Mouse (Mus musculus): ENCODE measurements around the gene Patj. TPM values are rescaled to one million over a fixed set of nuclear protein-coding genes. Genes with fewer than 3 reads are reported as not detected.
"Not testable (repeated sequence)": the region's sequence is repeated elsewhere in the genome, so short reads cannot be mapped to it uniquely, and the experiment has no call there.

The Patj gene
- polyA plus RNA-seq, 1 experiment from 2014 or later: 17.1 TPM

DNA sequence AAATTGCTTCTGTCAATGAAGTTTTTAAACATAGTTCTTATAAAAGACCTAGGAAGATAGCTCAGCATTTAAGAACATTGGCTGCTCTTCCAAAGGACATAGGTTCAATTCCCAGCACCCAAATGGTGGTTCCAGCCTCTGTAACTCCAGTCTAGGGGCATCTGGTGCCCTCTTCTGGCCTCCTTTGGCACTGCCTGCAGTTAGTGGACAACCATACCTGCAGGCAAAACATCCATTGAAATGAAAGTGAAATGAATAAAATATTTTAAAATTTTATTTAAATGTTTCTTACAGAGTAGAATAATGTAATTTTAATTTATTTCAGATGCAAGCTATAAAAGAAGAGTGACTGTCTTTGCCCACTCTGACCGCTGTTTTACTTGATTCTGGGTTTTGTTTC lies 294.4 kb downstream of the Patj start:
- 94% methylated on average over 1 of the region's 1 CpGs for WGBS
- Histone ChIP-seq H3K36me3 (0 out of 2 replicates have a peak, but pooled peaks cover 5% of the 10 kb centered on the region), H3K4me3 (replicated peaks) (no peak overlapping the region), H3K27ac (no peak overlapping the region), H3K27me3 (replicated peaks) (no peaks in the 10 kb centered on the region), H3K9me3 (no peaks in the 10 kb centered on the region), H3K9ac (no peak overlapping the region), H3K4me2 (no peak overlapping the region), H3K4me1 (no peaks in the 10 kb centered on the region)
- ATAC-seq (ENCODE audit: insufficient read depth, low FRiP score, low read depth): no peak

DNA sequence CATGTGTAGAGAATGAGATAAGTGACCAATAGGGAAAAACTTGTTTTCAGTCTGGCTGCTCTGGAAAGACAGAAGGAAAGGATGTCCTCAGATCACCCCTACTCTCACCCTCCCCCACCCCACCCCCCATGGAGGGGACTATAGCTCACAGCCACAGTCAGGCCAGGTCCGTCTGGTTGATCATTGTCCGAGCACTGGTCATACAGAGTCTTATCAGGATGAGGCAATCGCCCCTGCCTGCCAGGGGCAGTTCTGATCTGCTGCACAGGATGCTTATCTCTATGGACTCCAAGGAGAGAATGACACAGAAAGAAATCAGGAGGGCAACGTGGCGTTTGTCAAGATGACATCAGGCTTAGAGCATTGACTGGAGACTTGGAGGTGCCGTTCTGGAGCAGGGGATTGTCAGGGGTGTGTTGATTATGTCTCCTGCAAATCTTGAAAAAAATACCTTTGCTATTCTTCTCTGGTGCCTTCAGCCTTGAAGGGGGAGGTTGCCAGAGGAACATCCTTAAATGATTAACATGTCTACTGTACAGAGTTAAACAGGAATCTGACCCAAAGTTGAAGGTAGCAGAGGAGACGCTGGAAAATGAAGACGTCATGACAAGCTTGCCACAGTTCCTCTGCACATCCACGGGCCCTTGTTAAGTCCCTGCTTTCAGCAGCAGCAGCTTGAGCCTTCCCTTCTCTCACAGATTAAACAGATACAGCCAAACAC lies 298.0 kb downstream of the Patj start:
- Histone ChIP-seq H3K27ac (no peak overlapping the region), H3K27me3 (replicated peaks) (no peaks in the 10 kb centered on the region), H3K9ac (no peak overlapping the region), H3K36me3 (0 out of 2 replicates have a peak, but pooled peaks cover 5% of the 10 kb centered on the region), H3K4me2 (no peak overlapping the region), H3K9me3 (no peaks in the 10 kb centered on the region), H3K4me3 (replicated peaks) (no peak overlapping the region), H3K4me1 (no peaks in the 10 kb centered on the region)
- 34% methylated on average over 9 of the region's 9 CpGs for WGBS
- ATAC-seq (ENCODE audit: insufficient read depth, low FRiP score, low read depth): peak; percentile 65; the same call in 1 of the 2 replicates

DNA sequence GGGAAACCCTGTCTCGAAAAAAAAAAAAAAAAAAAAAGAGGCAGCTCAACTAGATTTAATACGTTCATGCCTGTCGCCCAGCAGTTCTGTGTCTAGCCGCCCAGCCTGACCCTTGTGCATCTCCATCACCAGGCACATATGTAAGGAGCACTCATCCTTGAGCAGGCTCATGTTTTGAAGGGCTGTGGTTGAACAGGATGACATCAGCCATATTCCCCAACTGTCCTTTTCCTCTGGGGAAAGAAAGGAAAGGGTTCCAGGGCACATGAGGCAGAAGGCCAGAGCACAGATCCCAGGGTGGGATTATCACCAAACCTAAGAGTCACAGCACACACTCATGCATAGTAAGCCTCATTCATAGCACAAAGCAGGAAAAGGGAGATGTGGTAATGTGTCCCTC lies 302.3 kb downstream of the Patj start:
- Histone ChIP-seq H3K36me3 (no peaks in the 10 kb centered on the region), H3K4me3 (replicated peaks) (no peak overlapping the region)
- 76% methylated on average over 4 of the region's 4 CpGs for WGBS

DNA sequence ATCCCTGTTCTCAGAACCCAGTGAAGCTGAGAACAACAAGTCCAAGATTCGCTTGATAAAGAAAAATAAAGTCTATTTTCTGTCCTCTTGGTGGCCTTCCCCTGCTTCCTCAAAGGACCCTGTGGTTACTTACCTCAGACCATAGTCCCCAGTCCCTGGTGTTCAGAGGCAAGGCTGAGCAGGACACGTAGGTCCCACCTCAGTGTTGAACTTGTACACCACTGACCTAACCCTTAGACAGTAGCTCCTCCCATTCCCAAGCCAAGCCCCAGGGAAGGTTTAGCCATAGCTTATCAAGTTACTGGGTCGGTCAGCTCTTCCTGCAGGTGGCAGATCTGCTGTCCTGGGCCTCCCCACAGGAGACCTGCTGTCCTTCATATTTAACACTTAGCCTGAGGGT lies 303.3 kb downstream of the Patj start:
- 0 out of 2 replicates have a peak, but pooled peaks cover 4% of the 10 kb centered on the region for H3K4me1 ChIP-seq
- 39% methylated on average over 2 of the region's 3 CpGs for WGBS
- H3K4me2 ChIP-seq: no peak overlapping the region
- no peak for ATAC-seq (ENCODE audit: insufficient read depth, low FRiP score, low read depth)
- no peak overlapping the region for H3K9ac ChIP-seq
- no peaks in the 10 kb centered on the region for H3K9me3 ChIP-seq
- H3K27me3 ChIP-seq (replicated peaks): no peaks in the 10 kb centered on the region
- no peak overlapping the region for H3K27ac ChIP-seq
- no peak overlapping the region for H3K4me3 ChIP-seq (replicated peaks)
- H3K36me3 ChIP-seq: no peaks in the 10 kb centered on the region

More for the DNA sequence above, 302.3 kb downstream of the Patj start:
- no peak for ATAC-seq (ENCODE audit: insufficient read depth, low FRiP score, low read depth)
- Histone ChIP-seq H3K4me2 (no peak overlapping the region), H3K4me1 (0 out of 2 replicates have a peak, but pooled peaks cover 4% of the 10 kb centered on the region), H3K9ac (no peak overlapping the region), H3K9me3 (no peaks in the 10 kb centered on the region), H3K27ac (no peak overlapping the region), H3K27me3 (replicated peaks) (no peaks in the 10 kb centered on the region)

DNA sequence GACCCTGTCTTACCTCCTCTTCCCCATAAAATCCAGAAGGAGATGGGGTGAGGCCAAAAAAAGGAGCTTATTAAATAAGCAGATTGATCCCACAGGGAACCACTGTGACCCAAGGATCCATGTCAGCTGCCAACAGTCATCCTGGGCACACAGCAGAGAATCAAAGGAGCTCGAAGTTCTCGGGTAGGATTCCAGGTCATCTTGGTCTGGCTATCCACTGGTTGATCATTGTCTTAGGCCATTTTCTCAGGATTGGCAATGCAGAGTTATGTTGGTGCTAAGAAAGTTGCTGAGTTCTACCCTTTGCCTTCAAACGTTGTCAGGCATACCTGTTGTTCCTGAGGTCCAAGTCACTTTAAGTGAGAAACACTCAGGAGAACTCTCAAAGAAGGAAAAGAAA lies 304.6 kb downstream of the Patj start:
- Histone ChIP-seq H3K9me3 (no peaks in the 10 kb centered on the region), H3K27ac (no peak overlapping the region), H3K27me3 (replicated peaks) (no peaks in the 10 kb centered on the region), H3K4me3 (replicated peaks) (no peak overlapping the region), H3K36me3 (no peaks in the 10 kb centered on the region), H3K4me2 (no peak overlapping the region), H3K9ac (no peak overlapping the region), H3K4me1 (0 out of 2 replicates have a peak, but pooled peaks cover 4% of the 10 kb centered on the region)
- 85% methylated on average over 3 of the region's 3 CpGs for WGBS
- ATAC-seq (ENCODE audit: insufficient read depth, low FRiP score, low read depth): no peak

DNA sequence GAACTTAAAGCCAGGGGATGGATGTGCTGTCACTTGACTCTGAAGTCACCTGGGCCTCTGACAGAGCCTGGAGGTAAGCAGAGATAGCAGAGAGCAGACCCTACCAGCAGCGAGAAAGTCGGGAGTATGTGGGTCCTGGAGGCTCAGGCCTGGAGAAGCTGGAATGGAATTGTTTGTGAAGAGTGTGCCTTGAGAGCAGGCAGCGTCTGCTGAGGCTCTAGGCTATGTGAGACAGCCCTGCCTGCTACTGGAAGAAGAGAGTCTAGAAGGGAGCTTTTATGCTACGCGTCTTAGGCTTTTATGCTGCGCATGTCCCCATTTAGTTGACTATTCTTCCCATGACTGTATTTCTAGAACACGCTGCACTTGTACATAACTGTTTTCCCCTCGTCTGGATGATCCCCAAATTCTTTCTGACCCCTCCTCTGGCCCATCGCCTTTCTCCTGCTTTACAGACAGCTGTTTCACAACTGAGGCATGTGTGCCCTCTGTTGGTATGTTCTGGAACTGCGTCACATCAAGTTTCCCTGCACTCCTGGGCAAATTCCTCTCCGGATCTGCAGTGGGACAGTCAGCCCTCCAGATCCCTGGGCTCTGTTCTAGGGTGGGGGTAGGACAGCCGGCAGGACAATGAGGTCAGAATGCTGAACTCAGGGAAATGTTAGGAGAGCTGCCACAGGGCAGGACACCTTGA lies 306.8 kb downstream of the Patj start:
- WGBS: 22% methylated on average over 12 of the region's 12 CpGs
- 0 out of 2 replicates have a peak, but pooled peaks cover 4% of the 10 kb centered on the region for H3K4me1 ChIP-seq
- H3K9me3 ChIP-seq: no peaks in the 10 kb centered on the region
- ATAC-seq (ENCODE audit: insufficient read depth, low FRiP score, low read depth): peak; percentile 40; the same call in 1 of the 2 replicates
- H3K27ac ChIP-seq: no peak overlapping the region
- no peaks in the 10 kb centered on the region for H3K36me3 ChIP-seq
- H3K4me3 ChIP-seq (replicated peaks): no peak overlapping the region
- no peaks in the 10 kb centered on the region for H3K27me3 ChIP-seq (replicated peaks)
- H3K4me2 ChIP-seq: no peak overlapping the region
- no peak overlapping the region for H3K9ac ChIP-seq

DNA sequence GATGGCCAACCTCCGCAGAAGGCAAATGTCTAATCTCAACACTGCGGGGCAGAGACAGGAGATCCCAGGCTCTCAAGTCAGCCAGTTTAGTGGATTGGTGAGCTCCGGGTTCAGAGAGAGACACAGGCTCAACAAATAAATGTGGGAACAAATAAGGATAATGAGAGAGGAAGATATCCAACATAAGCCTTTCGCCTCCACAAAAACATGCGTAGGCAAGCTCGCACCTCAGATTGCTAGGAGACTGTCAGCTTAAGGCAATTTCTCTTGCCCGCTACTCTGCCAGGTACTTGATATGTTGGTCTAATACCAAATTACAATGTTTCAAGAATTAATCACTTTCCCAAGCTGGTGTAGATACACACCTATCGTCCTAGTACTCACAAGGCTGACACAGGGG lies 315.3 kb downstream of the Patj start:
- no peaks in the 10 kb centered on the region for H3K27me3 ChIP-seq (replicated peaks)
- no peaks in the 10 kb centered on the region for H3K9me3 ChIP-seq
- H3K4me3 ChIP-seq (replicated peaks): no peak overlapping the region
- H3K4me1 ChIP-seq: no peaks in the 10 kb centered on the region
- 90% methylated on average over 8 of the region's 8 CpGs for WGBS
- no peak overlapping the region for H3K4me2 ChIP-seq
- ATAC-seq (ENCODE audit: insufficient read depth, low FRiP score, low read depth): no peak
- H3K36me3 ChIP-seq: no peaks in the 10 kb centered on the region
- no peak overlapping the region for H3K9ac ChIP-seq
- H3K27ac ChIP-seq: no peak overlapping the region

DNA sequence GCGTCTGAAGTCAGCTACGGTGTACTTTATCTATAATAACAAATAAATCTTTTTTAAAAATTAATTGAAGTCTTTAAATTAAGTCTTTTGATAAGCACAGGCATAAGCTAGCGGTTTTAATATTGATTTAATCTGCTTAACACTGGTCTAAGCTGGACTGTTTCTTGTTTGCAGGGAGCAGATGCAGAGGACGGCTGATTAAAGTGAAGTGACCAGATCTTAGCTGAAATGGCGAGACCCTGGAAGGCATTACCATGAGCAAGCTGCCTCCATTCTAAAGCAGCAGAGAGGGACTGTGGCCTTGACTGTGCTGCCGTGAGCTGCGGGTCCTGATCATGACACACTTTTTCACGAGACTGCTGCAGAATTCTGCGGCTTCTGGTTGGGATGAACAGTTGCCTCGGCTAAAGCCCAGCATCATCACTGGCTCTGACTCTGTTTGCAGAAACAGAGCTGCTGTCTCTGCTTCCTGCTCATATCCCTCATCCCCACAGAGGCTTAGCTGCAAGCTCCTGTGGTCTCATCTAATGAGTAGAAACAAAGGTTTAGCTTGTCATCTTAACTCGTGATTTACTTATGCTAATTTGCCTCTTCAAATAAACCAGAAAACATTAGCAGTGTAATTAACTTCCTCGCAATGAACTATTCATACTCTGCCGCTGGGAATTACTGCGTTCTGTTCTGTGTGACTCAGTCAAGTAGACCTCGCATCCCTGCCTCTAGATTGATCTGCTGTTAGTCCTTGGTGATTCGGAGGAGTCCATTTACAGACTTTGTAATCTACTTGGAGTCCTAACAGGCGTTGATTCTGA lies 322.4 kb downstream of the Patj start:
- no peak for ATAC-seq (ENCODE audit: insufficient read depth, low FRiP score, low read depth)
- no peak overlapping the region for H3K9ac ChIP-seq
- no peaks in the 10 kb centered on the region for H3K27me3 ChIP-seq (replicated peaks)
- no peaks in the 10 kb centered on the region for H3K4me1 ChIP-seq
- H3K36me3 ChIP-seq: no peaks in the 10 kb centered on the region
- 83% methylated on average over 17 of the region's 17 CpGs for WGBS
- H3K9me3 ChIP-seq: no peaks in the 10 kb centered on the region
- H3K27ac ChIP-seq: no peak overlapping the region
- H3K4me2 ChIP-seq: no peak overlapping the region
- no peak overlapping the region for H3K4me3 ChIP-seq (replicated peaks)

DNA sequence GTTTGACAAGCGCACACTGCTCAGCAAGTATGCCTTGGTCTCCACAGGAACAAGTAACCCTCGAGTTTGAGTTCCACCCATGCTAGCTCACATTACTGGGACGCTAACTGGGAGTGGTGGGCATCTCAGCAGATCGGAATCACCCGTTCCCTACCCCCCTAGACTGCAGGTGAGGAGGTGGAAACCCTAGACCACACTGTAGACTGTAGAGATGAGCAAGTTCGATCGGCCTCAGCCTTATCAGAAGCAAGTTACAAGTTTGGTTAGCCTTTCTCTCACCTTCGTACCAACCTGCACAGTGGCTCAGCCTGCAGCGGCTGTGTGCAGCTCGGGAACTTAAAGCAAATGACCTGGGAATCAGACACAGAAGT lies 322.9 kb downstream of the Patj start:
- no peaks in the 10 kb centered on the region for H3K27me3 ChIP-seq (replicated peaks)
- H3K4me3 ChIP-seq (replicated peaks): no peak overlapping the region
- H3K9me3 ChIP-seq: no peaks in the 10 kb centered on the region
- no peaks in the 10 kb centered on the region for H3K4me1 ChIP-seq
- 77% methylated on average over 10 of the region's 10 CpGs for WGBS
- H3K36me3 ChIP-seq: no peaks in the 10 kb centered on the region
- H3K9ac ChIP-seq: no peak overlapping the region
- no peak for ATAC-seq (ENCODE audit: insufficient read depth, low FRiP score, low read depth)
- H3K4me2 ChIP-seq: no peak overlapping the region
- H3K27ac ChIP-seq: no peak overlapping the region

DNA sequence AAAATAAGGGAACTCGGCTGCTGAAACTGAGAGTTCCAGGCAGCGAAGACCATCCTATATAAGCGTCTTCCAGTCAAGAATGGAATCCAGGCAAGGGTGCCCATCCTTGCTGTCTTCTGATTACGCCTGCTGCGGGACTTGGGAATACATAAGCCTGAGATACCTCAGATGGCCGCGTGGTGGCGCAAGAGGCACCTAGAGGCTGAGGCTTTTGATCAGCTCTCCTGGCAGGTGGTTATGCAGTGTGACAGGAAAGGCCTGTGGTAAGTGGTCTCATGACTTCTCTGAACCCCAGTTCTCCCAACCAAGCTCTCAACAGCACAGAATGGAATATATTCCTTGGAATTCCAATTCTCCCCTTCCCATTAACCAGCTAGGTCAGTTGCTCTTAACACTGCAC lies 326.9 kb downstream of the Patj start:
- Histone ChIP-seq H3K4me1 (peaks cover 9% of the 10 kb centered on the region; the same call in 1 of the 2 replicates), H3K27me3 (replicated peaks) (peaks cover 4% of the 10 kb centered on the region; the same call in 1 of the 2 replicates), H3K9ac (no peak overlapping the region), H3K9me3 (no peaks in the 10 kb centered on the region), H3K36me3 (no peaks in the 10 kb centered on the region), H3K4me3 (replicated peaks) (no peak overlapping the region), H3K4me2 (no peak overlapping the region), H3K27ac (no peak overlapping the region)
- ATAC-seq (ENCODE audit: insufficient read depth, low FRiP score, low read depth): no peak
- WGBS: 11% methylated on average over 8 of the region's 8 CpGs

DNA sequence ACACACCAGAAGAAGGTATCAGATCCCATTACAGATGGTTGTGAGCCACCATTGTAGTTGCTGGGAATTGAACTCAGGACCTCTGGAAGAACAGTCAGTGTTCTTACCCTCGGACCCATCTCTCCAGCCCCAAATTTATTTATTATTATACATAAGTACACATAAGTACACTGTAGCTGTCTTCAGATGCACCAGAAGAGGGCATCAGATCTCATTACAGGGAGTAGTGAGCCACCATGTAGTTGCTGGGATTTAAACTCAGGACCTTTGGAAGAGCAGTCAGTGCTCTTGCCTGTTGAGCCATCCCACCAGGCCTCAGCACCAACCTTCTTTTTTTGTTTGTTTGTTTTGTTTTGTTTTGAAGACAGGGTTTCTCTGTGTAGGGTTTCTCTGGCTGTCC lies 329.1 kb downstream of the Patj start:
- H3K9ac ChIP-seq; H3K36me3 ChIP-seq; H3K9me3 ChIP-seq; H3K27ac ChIP-seq; H3K27me3 ChIP-seq (replicated peaks); ATAC-seq (ENCODE audit: insufficient read depth, low FRiP score, low read depth); H3K4me3 ChIP-seq (replicated peaks); H3K4me2 ChIP-seq: not testable (repeated sequence)
- peaks cover 12% of the 10 kb centered on the region for H3K4me1 ChIP-seq
- 89% methylated on average over 1 of the region's 1 CpGs for WGBS

DNA sequence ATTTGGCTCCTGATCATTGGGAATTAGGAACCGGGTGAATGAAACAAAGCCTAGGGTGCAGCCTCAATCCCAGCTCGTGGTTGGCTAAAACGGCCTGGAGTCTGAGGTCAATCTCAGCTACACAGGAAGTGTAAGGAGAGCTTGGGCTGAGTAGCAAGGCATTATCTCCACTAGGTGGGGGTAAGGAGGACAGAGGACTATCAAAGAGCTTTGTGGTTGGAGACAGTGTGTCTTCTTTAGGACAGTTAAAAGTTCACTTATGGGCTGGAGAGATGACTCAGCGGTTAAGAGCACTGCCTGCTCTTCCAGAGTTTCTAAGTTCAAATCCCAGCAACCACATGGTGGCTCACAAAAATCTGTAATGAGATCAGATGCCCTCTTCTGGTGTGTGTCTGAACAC lies 329.9 kb downstream of the Patj start:
- ATAC-seq (ENCODE audit: insufficient read depth, low FRiP score, low read depth): no peak
- Histone ChIP-seq H3K9me3 (no peaks in the 10 kb centered on the region), H3K9ac (no peak overlapping the region), H3K4me1 (peaks cover 12% of the 10 kb centered on the region), H3K4me3 (replicated peaks) (no peak overlapping the region), H3K36me3 (no peaks in the 10 kb centered on the region), H3K27me3 (replicated peaks) (peaks cover 6% of the 10 kb centered on the region; the same call in 1 of the 2 replicates), H3K27ac (no peak overlapping the region), H3K4me2 (no peak overlapping the region)
- 30% methylated on average over 4 of the region's 4 CpGs for WGBS

All from stomach, embryonic 15.5 days (tissue).